Mouse (Mus musculus) heart, embryonic 12.5 days (tissue): ENCODE data around the gene 1700109H08Rik. TPM values are rescaled to one million over a fixed set of nuclear protein-coding genes. Genes with fewer than 3 reads are reported as not detected.

ENCODE experiments used
- polyA plus RNA-seq: library from polyadenylated mRNA; unstranded; fragments of >200 nt; fragmentation: Nextera tagmentation; extraction: Ambion mirVana; gene quantifications from 2 replicates; pipeline ENCODE4 v1.2.1, GENCODE M21; 2016

Gene 1700109H08Rik
- polyA plus RNA-seq, 1 experiment from 2014 or later, result 1.9 TPM

Other genes with a start within 250 kb of the 1700109H08Rik start
- gene Cdk6, start 230.1 kb upstream of the 1700109H08Rik start, polyA plus RNA-seq, result 32.5 and 33.3 TPM in 2 replicates
- gene Fam133b, start 27.7 kb upstream of the 1700109H08Rik start, polyA plus RNA-seq, result 17.9 and 21.3 TPM in 2 replicates
- gene Pex1, start 24.5 kb downstream of the 1700109H08Rik start, polyA plus RNA-seq, result 12.9 and 16.9 TPM in 2 replicates
- 9.6 TPM in 2 replicates for gene Rbm48, start 25.0 kb downstream of the 1700109H08Rik start, polyA plus RNA-seq
- not detected in 2 replicates for gene Tmbim7, start 79.6 kb downstream of the 1700109H08Rik start, polyA plus RNA-seq
- gene Gatad1, start 85.6 kb downstream of the 1700109H08Rik start, polyA plus RNA-seq, result 67.7 and 69.3 TPM in 2 replicates
- 11.0 and 12.5 TPM in 2 replicates for gene Ankib1, start 231.4 kb downstream of the 1700109H08Rik start, polyA plus RNA-seq
- 45.5 and 45.7 TPM in 2 replicates for gene Krit1, start 231.6 kb downstream of the 1700109H08Rik start, polyA plus RNA-seq